Mouse (Mus musculus) heart, postnatal 14 days (tissue): ENCODE results near the gene Hfe. TPM values are rescaled to one million over a fixed set of nuclear protein-coding genes. Genes with fewer than 3 reads are reported as not detected.
"Not testable (repeated sequence)": the region's sequence is repeated elsewhere in the genome, so short reads cannot be mapped to it uniquely, and the experiment has no call there.

Experiments used
- DNase-seq, 2 experiments: peaks; one replicate each; pipeline ENCODE4 v3.0.0; 2021 to 2022
- intact Hi-C: fragments of 180-260 bp; cut with DNase I; formaldehyde crosslinking; loops from one replicate; pipeline ENCODE4 v1.15.1; 2025
- total RNA-seq, 2 experiments: library from RNA; stranded (reverse); gene quantifications; 2 replicates each; pipeline ENCODE4 v1.2.3; 2021

Gene Hfe
- total RNA-seq, 2 experiments from 2014 or later = 39.5 to 41.3 TPM

- DNase-seq = no peak
- intact Hi-C loops = no loop called here
Observed at GRCm38 (mm10) chr13:23728472-23729191, 18.0 kb upstream of the Hfe start.

- intact Hi-C loops = no loop called here
Observed at GRCm38 (mm10) chr13:23725213-23725612, 14.6 kb upstream of the Hfe start.

GRCm38 (mm10) chr13:23724239-23724638 is 13.6 kb upstream of the Hfe start:
- DNase-seq = no peak
- intact Hi-C loops = no loop called here

More at GRCm38 (mm10) chr13:23725213-23725612, 14.6 kb upstream of the Hfe start:
- DNase-seq = no peak

GRCm38 (mm10) chr13:23717593-23718245 is 7.1 kb upstream of the Hfe start:
- DNase-seq, intact Hi-C loops: not testable (repeated sequence)

GRCm38 (mm10) chr13:23717176-23717575 is 6.5 kb upstream of the Hfe start:
- intact Hi-C loops = no loop called here
- no peak for DNase-seq

- intact Hi-C loops = no loop called here
- DNase-seq = no peak
Observed at GRCm38 (mm10) chr13:23716261-23717042, 5.8 kb upstream of the Hfe start.

- DNase-seq = peak in 1 of 2 experiments; percentile 29
- intact Hi-C loops = no loop called here
Observed at GRCm38 (mm10) chr13:23709714-23710373, 810 bp downstream of the Hfe start.

GRCm38 (mm10) chr13:23708654-23709053 is 2.0 kb downstream of the Hfe start:
- no peak for DNase-seq

GRCm38 (mm10) chr13:23708041-23708440 is 2.6 kb downstream of the Hfe start:
- DNase-seq = no peak
- intact Hi-C loops = no loop called here

More at GRCm38 (mm10) chr13:23708654-23709053, 2.0 kb downstream of the Hfe start:
- intact Hi-C loops = no loop called here

GRCm38 (mm10) chr13:23706771-23707170 is 3.9 kb downstream of the Hfe start:
- intact Hi-C loops = no loop called here
- no peak for DNase-seq

GRCm38 (mm10) chr13:23705751-23706356 is 4.8 kb downstream of the Hfe start:
- intact Hi-C loops = no loop called here
- DNase-seq = no peak

GRCm38 (mm10) chr13:23702801-23703200 is 7.9 kb downstream of the Hfe start:
- DNase-seq, intact Hi-C loops: not testable (repeated sequence)

GRCm38 (mm10) chr13:23702220-23702619 is 8.4 kb downstream of the Hfe start:
- DNase-seq = no peak
- intact Hi-C loops = no loop called here

GRCm38 (mm10) chr13:23700786-23701520 is 9.7 kb downstream of the Hfe start:
- peak; percentile 59 to 80 for DNase-seq
- intact Hi-C loops = loop anchor here (1.0 kb wide), 1 partner anchor 31 kb away; no protein-coding TSS in a partner anchor

- DNase-seq = no peak
- intact Hi-C loops = loop anchor here (5.0 kb wide), 3 partner anchors 77 to 157 kb away; partner anchors contain the start of genes Hist1h1e, Hist1h2be, Hist1h2bh and Hist1h3f
Observed at GRCm38 (mm10) chr13:23699767-23700166, 10.9 kb downstream of the Hfe start.

- intact Hi-C loops = loop anchor here (5.0 kb wide), 3 partner anchors 77 to 157 kb away; partner anchors contain the start of genes Hist1h1e, Hist1h2be, Hist1h2bh and Hist1h3f
- no peak for DNase-seq
Observed at GRCm38 (mm10) chr13:23698996-23699395, 11.7 kb downstream of the Hfe start.

GRCm38 (mm10) chr13:23698300-23698693 is 12.4 kb downstream of the Hfe start, which contains the start of gene Hist1h4c:
Gene Hist1h4c, minus strand, starts transcription at chr13:23698454.
- intact Hi-C loops = loop anchor here (5.0 kb wide), 3 partner anchors 76 to 156 kb away; partner anchors contain the start of genes Hist1h1e, Hist1h2be, Hist1h2bh and Hist1h3f
- DNase-seq = peak; percentile 96 to 100

GRCm38 (mm10) chr13:23697491-23698299 is 13.0 kb downstream of the Hfe start:
- intact Hi-C loops = loop anchor here (5.0 kb wide), 3 partner anchors 75 to 155 kb away; partner anchors contain the start of genes Hist1h1e, Hist1h2be, Hist1h2bh and Hist1h3f
- DNase-seq = peak; percentile 57 to 68
